Mouse (Mus musculus) cerebral cortex, adult 2 months (tissue): ENCODE measurements around the gene Gjb1.

Experiments used
- WGBS: fragments of 180-500 bp; shearing (Covaris S2); methylation state at CpG from one replicate; pipeline ENCODE4 v1.1.7; 2018; 5-methylcytosine and 5-hydroxymethylcytosine counted together

Gene Gjb1

DNA sequence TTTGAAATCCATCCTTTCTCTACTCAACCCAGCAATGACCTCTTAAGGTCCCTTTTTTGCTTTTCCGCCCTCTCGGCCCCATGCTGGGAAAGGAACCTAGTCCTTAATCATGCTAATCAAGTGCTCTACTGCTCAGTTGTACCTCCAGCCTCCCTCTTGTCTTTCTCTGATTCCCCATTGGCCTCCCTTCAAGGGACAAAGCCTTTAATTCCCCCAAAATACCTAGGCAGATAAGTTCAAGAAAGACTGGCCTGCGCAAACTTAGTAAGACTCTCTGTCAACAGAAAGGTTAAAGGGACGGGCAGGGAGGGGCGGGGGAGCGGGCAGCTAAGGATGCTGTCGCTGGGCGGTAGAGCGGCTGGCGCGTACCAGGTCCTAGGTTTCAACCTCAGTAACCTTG, 20.3 kb downstream of the Gjb1 start:
- WGBS = 53% methylated on average over 11 of the region's 11 CpGs

DNA sequence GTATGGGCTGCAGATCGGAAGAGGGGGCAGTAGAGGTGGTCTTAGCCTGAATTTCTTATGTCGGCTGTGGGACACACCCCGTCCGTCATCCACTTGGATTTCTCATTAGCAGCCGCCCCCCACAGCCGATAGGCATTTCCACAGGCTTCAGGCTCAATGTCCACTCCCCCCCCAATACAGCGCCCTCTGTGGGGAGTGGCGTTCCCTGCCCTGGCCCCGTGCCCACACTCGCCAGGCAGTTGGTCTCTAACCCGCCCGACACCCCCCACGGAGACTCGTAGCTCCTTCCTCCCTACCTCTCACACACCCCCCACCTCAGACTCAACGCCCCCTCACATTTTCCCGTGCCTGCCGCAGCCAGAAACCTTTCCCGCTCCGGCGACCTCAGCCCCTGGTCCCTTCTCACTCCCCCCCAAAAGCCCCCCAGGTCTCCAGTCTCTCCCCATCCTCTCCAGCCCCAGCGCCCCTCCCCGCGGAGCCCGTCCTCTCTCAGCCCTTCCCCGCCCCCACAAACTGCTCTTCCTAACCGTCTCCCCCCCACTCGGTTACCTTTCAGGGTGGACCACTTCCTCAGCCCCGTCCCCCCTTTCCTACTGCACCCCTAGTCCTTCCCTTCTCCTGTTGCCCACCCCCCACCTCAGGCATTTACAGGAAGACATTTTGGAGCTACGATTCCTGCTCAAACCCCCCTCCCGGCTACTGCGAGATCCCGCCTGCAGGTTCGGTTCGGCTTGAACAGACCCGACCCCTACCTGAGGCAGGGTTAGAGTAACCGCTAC, 43.0 kb downstream of the Gjb1 start:
- 5% methylated on average over 25 of the region's 36 CpGs for WGBS

GRCm38 (mm10) chrX:101419725-101420699, 43.8 kb downstream of the Gjb1 start:
- WGBS = 6% methylated on average over 47 of the region's 54 CpGs

GRCm38 (mm10) chrX:101420700-101421095, 44.5 kb downstream of the Gjb1 start, which contains the start of gene Zmym3:
TSS of gene Zmym3 (minus strand) at chrX:101420849.
- 30% methylated on average over 4 of the region's 4 CpGs for WGBS

- 64% methylated on average over 2 of the region's 2 CpGs for WGBS
Measured at GRCm38 (mm10) chrX:101423462-101423861, 47.3 kb downstream of the Gjb1 start.

DNA sequence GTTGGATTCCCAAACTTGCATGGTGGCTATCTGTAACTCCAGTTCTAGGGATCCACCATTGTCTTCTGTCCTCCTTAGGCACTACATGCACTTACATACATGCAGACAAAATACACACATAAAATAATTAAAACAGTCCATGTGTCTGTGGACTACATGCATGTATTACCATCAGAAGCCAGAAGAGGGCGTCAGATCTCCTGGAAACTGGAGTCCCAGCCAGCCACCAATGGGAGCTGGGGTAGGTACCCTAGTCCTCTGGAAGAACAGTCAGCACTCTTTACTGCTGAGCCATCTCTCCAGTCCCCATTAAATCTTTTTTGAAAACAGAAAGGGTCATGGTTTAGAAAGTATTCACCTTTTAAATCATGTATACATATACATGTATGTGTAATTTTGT, 51.6 kb downstream of the Gjb1 start:
- 11% methylated on average over 1 of the region's 1 CpGs for WGBS

- 8% methylated on average over 7 of the region's 7 CpGs for WGBS
Measured at GRCm38 (mm10) chrX:101428785-101429141, 52.6 kb downstream of the Gjb1 start.

DNA sequence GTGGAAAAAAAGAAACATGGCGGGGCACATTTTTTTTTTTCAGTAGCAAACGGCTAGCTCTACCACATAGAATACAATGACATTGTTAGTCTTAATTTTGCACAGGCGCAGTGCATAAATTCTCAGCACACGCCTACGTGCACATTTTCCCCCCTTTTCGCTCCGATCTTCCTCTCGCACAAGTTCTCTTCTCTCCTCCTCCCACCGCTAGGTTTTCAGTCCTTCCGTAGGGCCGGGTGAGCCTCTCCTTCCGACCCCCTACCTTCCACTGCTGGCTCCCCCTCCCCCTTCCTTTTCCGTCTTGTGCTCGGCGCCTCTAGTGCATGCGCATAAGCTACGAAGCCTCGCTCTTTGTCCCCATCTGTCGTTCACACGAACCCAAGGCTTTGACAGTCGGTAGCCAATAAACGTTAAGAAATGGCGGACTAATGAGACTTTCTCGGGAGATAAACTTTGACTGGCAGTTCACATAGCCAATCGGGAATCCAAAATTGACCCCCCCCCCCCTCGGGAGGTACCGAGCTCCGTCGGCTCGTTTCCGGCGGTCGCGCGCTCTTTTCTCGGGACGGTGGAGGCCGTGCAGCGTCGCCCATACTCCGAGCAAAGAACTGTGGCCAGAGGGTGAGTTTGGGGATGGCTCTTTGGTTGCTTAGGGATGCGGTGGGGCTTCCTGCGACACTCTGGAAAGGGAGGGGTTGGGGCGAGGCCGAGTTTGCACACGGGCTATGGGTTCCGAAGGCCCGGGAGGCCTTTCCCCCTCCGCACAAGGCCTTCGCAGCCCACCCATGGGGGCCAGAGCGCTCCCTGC, 53.2 kb downstream of the Gjb1 start, which contains the start of gene Nono:
Nono (plus strand) TSS at position 177 of the 808 bp plus-strand sequence.
- 1% methylated on average over 50 of the region's 51 CpGs for WGBS

GRCm38 (mm10) chrX:101429976-101430375, 53.8 kb downstream of the Gjb1 start:
- WGBS = 2% methylated on average over 14 of the region's 14 CpGs
